9 mouse cellular contexts compared by ENCODE assay signal in genomic region chr15:26619221-26619620, GRCm38 (mm10).
A peak's percentile ranks its signal among the peaks of the same experiment; 100 is the strongest.
DNase-seq lines count a peak whose midpoint lies in the region; ATAC-seq lines count a peak whose summit lies in the region.
"Had no signal": no experiment of that assay in that cellular context is flagged by ENCODE, and none has a peak within 500 bp of the region (broad histone marks: within the 10 kb centered on the region; RNA-seq: fewer than 3 reads in every experiment).

No protein-coding gene starts in this region.

- peak; percentile 71; the same call in 1 of the 2 replicates for ATAC-seq in hindbrain, embryonic 16.5 days
- no peak for ATAC-seq in activated CD4-positive, CD25-positive, alpha-beta regulatory T cell, adult 4 months

- no peak overlapping the region for H3K4me3 ChIP-seq in hindbrain, embryonic 16.5 days (ENCODE audit: low read length)
- H3K4me3 ChIP-seq: limb, embryonic 12.5 days had no signal

- 46% methylated on average over 7 of the region's 7 CpGs for WGBS in hindbrain, embryonic 16.5 days

- no peak overlapping the region for H3K4me2 ChIP-seq in hindbrain, embryonic 16.5 days (ENCODE audit: low read length)
- H3K4me2 ChIP-seq: limb, embryonic 12.5 days had no signal

- H3K27me3 ChIP-seq in hindbrain, embryonic 16.5 days (replicated peaks; ENCODE audit: control insufficient read depth, insufficient read depth, low read length): no peaks in the 10 kb centered on the region

- peak; percentile 11 for DNase-seq in gastrocnemius, adult 18-20 months (ENCODE audit: low spot score)
- DNase-seq in gastrocnemius, postnatal 25 days: no peak
- peak; percentile 12 for DNase-seq in urinary bladder, postnatal 10 days (ENCODE audit: low spot score)
- DNase-seq in urinary bladder, adult 2 months (ENCODE audit: low spot score): no peak
- DNase-seq in skeletal muscle tissue, adult 2 months (ENCODE audit: low read depth, low spot score): peak; percentile 20
- no peak for DNase-seq in spleen, postnatal 10 days (ENCODE audit: low spot score in 2 of 2)

- no peak overlapping the region for H3K9ac ChIP-seq in hindbrain, embryonic 16.5 days (ENCODE audit: low read depth, low read length)
- H3K9ac ChIP-seq: limb, embryonic 12.5 days had no signal

- no peaks in the 10 kb centered on the region for H3K36me3 ChIP-seq in hindbrain, embryonic 16.5 days (ENCODE audit: control insufficient read depth, insufficient read depth, low read length)
- H3K36me3 ChIP-seq: limb, embryonic 12.5 days had no signal

- no peaks in the 10 kb centered on the region for H3K9me3 ChIP-seq in hindbrain, embryonic 16.5 days (ENCODE audit: control insufficient read depth, low read length)
- H3K9me3 ChIP-seq: limb, embryonic 12.5 days had no signal

- peaks cover 2% of the 10 kb centered on the region; the same call in 1 of the 2 replicates for H3K4me1 ChIP-seq in hindbrain, embryonic 16.5 days (ENCODE audit: control insufficient read depth, insufficient read depth, low read depth, low read length)

- no peak overlapping the region for H3K27ac ChIP-seq in hindbrain, embryonic 16.5 days (ENCODE audit: low read depth, low read length)
- H3K27ac ChIP-seq: limb, embryonic 12.5 days had no signal

Comparison
In these comparisons a context has a peak if more than half of its experiments do, and no peak if none do; other contexts are left out.
1. DNase-seq: peak in gastrocnemius, adult 18-20 months (single experiment), urinary bladder, postnatal 10 days (single experiment) and skeletal muscle tissue, adult 2 months (single experiment); none in gastrocnemius, postnatal 25 days (single experiment), urinary bladder, adult 2 months (single experiment) and spleen, postnatal 10 days (0 of 2).